ENCODE assay signal across 9 mouse cellular contexts in the genomic region with DNA sequence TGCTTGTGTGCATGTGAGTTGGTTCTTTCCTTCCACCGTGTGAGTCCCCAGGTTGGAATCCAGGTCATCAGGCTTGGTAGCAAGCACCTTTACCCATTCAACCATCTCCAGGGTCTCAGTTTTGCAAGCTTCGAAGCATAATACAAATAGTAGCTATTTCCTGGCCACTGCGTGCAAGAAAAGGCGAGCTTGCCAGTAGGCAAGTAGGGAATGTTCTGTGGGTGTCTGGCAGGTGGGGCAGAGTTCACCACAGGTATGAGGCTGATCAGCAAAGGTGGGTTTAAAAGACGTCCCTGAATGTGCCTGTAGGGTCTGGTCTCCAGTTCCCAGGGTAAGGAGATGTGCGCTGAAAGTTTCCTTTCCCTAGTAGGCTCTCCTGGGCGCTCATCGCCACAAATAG. TPM values are rescaled to one million over a fixed set of nuclear protein-coding genes. Genes with fewer than 3 reads are reported as not detected.
DNase-seq lines count a peak whose midpoint lies in the region; ATAC-seq and TF ChIP-seq lines count a peak whose summit lies in the region.
"Had no signal": no experiment of that assay in that cellular context is flagged by ENCODE, and none has a peak within 500 bp of the region (broad histone marks: within the 10 kb centered on the region; RNA-seq: fewer than 3 reads in every experiment).

No protein-coding gene starts in this region.

- H3K36me3 ChIP-seq in heart, embryonic 15.5 days = no peaks in the 10 kb centered on the region
- no peaks in the 10 kb centered on the region for H3K36me3 ChIP-seq in lung, postnatal 0 days (ENCODE audit: insufficient read depth, low read length)
- no peaks in the 10 kb centered on the region for H3K36me3 ChIP-seq in intestine, postnatal 0 days (ENCODE audit: control insufficient read depth, insufficient read depth)
- no peaks in the 10 kb centered on the region for H3K36me3 ChIP-seq in stomach, embryonic 15.5 days
- no peaks in the 10 kb centered on the region for H3K36me3 ChIP-seq in thymus, adult 2 months (ENCODE audit: control insufficient read depth, insufficient read depth, low read length)

- DNase-seq in heart, postnatal 10 days = no peak
- DNase-seq in lung, postnatal 0 days (ENCODE audit: low spot score) = no peak
- DNase-seq in lung, postnatal 36 days = no peak
- no peak for DNase-seq in T-cell, adult 2 months (ENCODE audit: low spot score)
- no peak for DNase-seq in thymus, adult 2 months
- DNase-seq: cerebellum, adult 9-10 months had no signal

- no peaks in the 10 kb centered on the region for H3K9me3 ChIP-seq in heart, embryonic 15.5 days (replicated peaks)
- H3K9me3 ChIP-seq in lung, postnatal 0 days (ENCODE audit: low read length) = no peaks in the 10 kb centered on the region
- no peaks in the 10 kb centered on the region for H3K9me3 ChIP-seq in intestine, postnatal 0 days (ENCODE audit: control insufficient read depth)
- H3K9me3 ChIP-seq in stomach, embryonic 15.5 days = no peaks in the 10 kb centered on the region

- no peak for TF ChIP-seq EP300 in lung, postnatal 0 days (IDR thresholded peaks at IDR 0.05)

- H3K4me2 ChIP-seq in heart, embryonic 15.5 days = peak overlapping the region; percentile 95
- H3K4me2 ChIP-seq in lung, postnatal 0 days (replicated peaks; ENCODE audit: low read depth, low read length) = peak overlapping the region; percentile 89
- peak overlapping the region; percentile 81 for H3K4me2 ChIP-seq in intestine, postnatal 0 days (replicated peaks; ENCODE audit: low read depth)
- peak overlapping the region; percentile 95 for H3K4me2 ChIP-seq in stomach, embryonic 15.5 days

- ATAC-seq in heart, embryonic 15.5 days (replicated peaks; ENCODE audit: insufficient number of reproducible peaks, insufficient read depth, low FRiP score, low read depth) = no peak
- no peak for ATAC-seq in lung, postnatal 0 days
- no peak for ATAC-seq in intestine, postnatal 0 days
- ATAC-seq in stomach, embryonic 15.5 days (ENCODE audit: insufficient read depth, low FRiP score, low read depth) = no peak

- H3K27me3 ChIP-seq in heart, embryonic 15.5 days = peaks cover 57% of the 10 kb centered on the region
- H3K27me3 ChIP-seq in lung, postnatal 0 days (replicated peaks; ENCODE audit: insufficient read depth, low read length) = 0 out of 2 replicates have a peak, but pooled peaks cover 4% of the 10 kb centered on the region
- no peaks in the 10 kb centered on the region; the same call in 1 of the 2 replicates for H3K27me3 ChIP-seq in intestine, postnatal 0 days (replicated peaks; ENCODE audit: control insufficient read depth, insufficient read depth, low read length)
- H3K27me3 ChIP-seq in stomach, embryonic 15.5 days (replicated peaks) = peaks cover 40% of the 10 kb centered on the region
- peaks cover 9% of the 10 kb centered on the region for H3K27me3 ChIP-seq in thymus, adult 2 months (ENCODE audit: control insufficient read depth, insufficient read depth, low read length)

- TF ChIP-seq POLR2A in thymus, adult 2 months (IDR thresholded peaks at IDR 0.05; ENCODE audit: control insufficient read depth, extremely low read depth, insufficient read depth, low read length, poor library complexity) = no peak

- H3K4me3 ChIP-seq in heart, embryonic 15.5 days = peak overlapping the region; percentile 73
- H3K4me3 ChIP-seq in lung, postnatal 0 days (ENCODE audit: low read depth, low read length) = peak overlapping the region; percentile 56; the same call in 1 of the 2 replicates
- peak overlapping the region; percentile 70; the same call in 1 of the 2 replicates for H3K4me3 ChIP-seq in intestine, postnatal 0 days (ENCODE audit: low read depth, low read length)
- H3K4me3 ChIP-seq in stomach, embryonic 15.5 days (replicated peaks) = peak overlapping the region; percentile 82
- H3K4me3 ChIP-seq in thymus, adult 2 months (ENCODE audit: control insufficient read depth, insufficient read depth, low read length) = no peak overlapping the region

- peaks cover 20% of the 10 kb centered on the region for H3K4me1 ChIP-seq in heart, embryonic 15.5 days (replicated peaks)
- 0 out of 2 replicates have a peak, but pooled peaks cover 3% of the 10 kb centered on the region for H3K4me1 ChIP-seq in lung, postnatal 0 days (ENCODE audit: insufficient read depth, low read depth, low read length)
- peaks cover 4% of the 10 kb centered on the region; the same call in 1 of the 2 replicates for H3K4me1 ChIP-seq in intestine, postnatal 0 days (replicated peaks; ENCODE audit: control insufficient read depth, insufficient read depth, low read length)
- H3K4me1 ChIP-seq in stomach, embryonic 15.5 days = peaks cover 10% of the 10 kb centered on the region; the same call in 1 of the 2 replicates
- peaks cover 13% of the 10 kb centered on the region; the same call in 1 of the 2 replicates for H3K4me1 ChIP-seq in thymus, adult 2 months (replicated peaks; ENCODE audit: control insufficient read depth, insufficient read depth, low read length)

- intact Hi-C loops in heart, postnatal 10 days (cut with DNase I) = loop anchor here (2.0 kb wide), 1 partner anchor 77 kb away; the partner anchor contains the start of gene Cdpf1

- 36% methylated on average over 8 of the region's 8 CpGs for WGBS in heart, embryonic 15.5 days
- WGBS in lung, postnatal 0 days = 25% methylated on average over 7 of the region's 8 CpGs
- 36% methylated on average over 8 of the region's 8 CpGs for WGBS in intestine, postnatal 0 days
- 37% methylated on average over 8 of the region's 8 CpGs for WGBS in stomach, embryonic 15.5 days
- 46% methylated on average over 8 of the region's 8 CpGs for WGBS in thymus, adult 2 months

- H3K9ac ChIP-seq in heart, embryonic 15.5 days = peak overlapping the region; percentile 80
- no peak overlapping the region; the same call in 1 of the 2 replicates for H3K9ac ChIP-seq in lung, postnatal 0 days (replicated peaks; ENCODE audit: low read depth)
- 0 out of 2 replicates have a peak overlapping the region, but pooled peaks have one; percentile 72 for H3K9ac ChIP-seq in intestine, postnatal 0 days (ENCODE audit: low read depth, low read length)
- H3K9ac ChIP-seq in stomach, embryonic 15.5 days = no peak overlapping the region

- no peak for TF ChIP-seq CTCF in lung, postnatal 0 days (IDR thresholded peaks at IDR 0.05)
- no peak for TF ChIP-seq CTCF in intestine, postnatal 0 days (IDR thresholded peaks at IDR 0.05; ENCODE audit: low read depth)
- TF ChIP-seq CTCF in thymus, adult 2 months (IDR thresholded peaks at IDR 0.05; ENCODE audit: borderline replicate concordance, control insufficient read depth, extremely low read depth, insufficient read depth, low read length, poor library complexity) = no peak

- H3K27ac ChIP-seq in heart, embryonic 15.5 days = peak overlapping the region; percentile 97
- H3K27ac ChIP-seq in lung, postnatal 0 days (ENCODE audit: low read length) = no peak overlapping the region
- H3K27ac ChIP-seq in intestine, postnatal 0 days (ENCODE audit: low read depth, low read length) = peak overlapping the region; percentile 73
- H3K27ac ChIP-seq in stomach, embryonic 15.5 days = no peak overlapping the region
- no peak overlapping the region for H3K27ac ChIP-seq in thymus, adult 2 months (ENCODE audit: control insufficient read depth, insufficient read depth, low read length)

RNA-seq across cellular contexts. Expression of gene Ppara, which starts 0.6 kb away (rescaled TPM):
- polyA plus RNA-seq in heart, embryonic 15.5 days (2015; fragmentation: Nextera tagmentation; extraction: Ambion mirVana) = 15.1 and 20.5 TPM in 2 replicates
- 10 to 100 TPM; 39.2 to 52.4 TPM for total RNA-seq in heart, postnatal 10 days (2021)
- 5.1 and 5.2 TPM in 2 replicates for polyA plus RNA-seq in lung, postnatal 0 days (2015; fragmentation: Nextera tagmentation; extraction: Ambion mirVana)
- 14.3 and 21.0 TPM in 2 replicates for polyA plus RNA-seq in intestine, postnatal 0 days (2015; fragmentation: Nextera tagmentation; extraction: Ambion mirVana)
- 8.7 and 9.6 TPM in 2 replicates for polyA plus RNA-seq in stomach, embryonic 15.5 days (2015; fragmentation: Nextera tagmentation; extraction: Ambion mirVana)
- 1.3 and 1.9 TPM in 2 replicates for polyA plus RNA-seq in thymus, adult 2 months (2012; rRNA removed)

Comparison
In these comparisons a context has a peak if more than half of its experiments do, and no peak if none do; other contexts are left out.
1. H3K27ac ChIP-seq: peak in heart, embryonic 15.5 days (single experiment) and intestine, postnatal 0 days (single experiment); none in lung, postnatal 0 days (single experiment), stomach, embryonic 15.5 days (single experiment) and thymus, adult 2 months (single experiment).
2. H3K9ac ChIP-seq: peak in heart, embryonic 15.5 days (single experiment) and intestine, postnatal 0 days (single experiment); none in lung, postnatal 0 days (single experiment) and stomach, embryonic 15.5 days (single experiment).
3. Peak in every context shown above with its lines, with median percentiles within 50 percentile points of each other: H3K4me2 ChIP-seq.